Mouse (Mus musculus) ES-Bruce4 (cell line): ENCODE results near the gene Ndufb6.

Source experiments
- CTCF ChIP-seq: IDR thresholded peaks from one replicate; pipeline ENCODE4 v1.8.1; 2011; ENCODE audit warnings: low read depth, low read length
- POLR2A ChIP-seq: IDR thresholded peaks from one replicate; pipeline ENCODE4 v1.8.1; 2011; ENCODE audit warnings: low read length; ENCODE audit not compliant: insufficient read depth

DNA sequence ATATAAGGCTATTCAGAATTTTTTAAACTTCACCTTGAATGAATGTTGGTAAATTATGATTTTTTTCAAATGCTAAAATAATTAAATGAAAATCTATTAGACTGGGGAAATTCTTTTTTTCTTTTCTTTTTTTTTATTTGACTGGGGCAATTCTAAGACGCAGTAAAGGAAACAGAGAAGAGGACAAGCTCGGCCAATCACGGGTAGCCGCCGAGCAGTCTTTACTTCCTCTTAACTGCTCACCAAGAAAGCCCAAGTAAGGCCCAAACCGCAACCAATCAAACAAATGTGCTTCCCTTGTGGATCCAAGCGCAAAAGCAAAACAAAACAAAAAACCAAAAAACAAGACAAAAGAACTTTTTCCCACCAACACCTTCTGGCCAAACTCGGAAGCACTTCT, 35.2 kb downstream of the Ndufb6 start:
- TF ChIP-seq CTCF (no peak), POLR2A (no peak)
